Mouse (Mus musculus): ENCODE results near the gene Nfkbil1. TPM values are rescaled to one million over a fixed set of nuclear protein-coding genes. Genes with fewer than 3 reads are reported as not detected.
A peak's percentile ranks its signal among the peaks of the same experiment; 100 is the strongest.

Gene Nfkbil1
- polyA plus RNA-seq, 1 experiment from 2014 or later, result 10.8 TPM

GRCm38 (mm10) chr17:35178528-35178927, 57.1 kb downstream of the Nfkbil1 start:
- no peak overlapping the region for H3K9ac ChIP-seq
- H3K36me3 ChIP-seq, result no peaks in the 10 kb centered on the region
- H3K9me3 ChIP-seq, result no peaks in the 10 kb centered on the region
- H3K4me2 ChIP-seq, result no peak overlapping the region
- H3K27ac ChIP-seq (replicated peaks), result no peak overlapping the region
- no peaks in the 10 kb centered on the region for H3K27me3 ChIP-seq
- WGBS, result 19% methylated on average over 5 of the region's 5 CpGs
- no peaks in the 10 kb centered on the region for H3K4me1 ChIP-seq (replicated peaks)
- peak; percentile 27; the same call in 1 of the 2 replicates for ATAC-seq (ENCODE audit: low read depth)
- H3K4me3 ChIP-seq, result no peak overlapping the region

- no peak within 1 kb of the TSS for H3K27ac ChIP-seq (replicated peaks)
- no peaks in the 10 kb centered on the region for H3K4me1 ChIP-seq (replicated peaks)
- 62% methylated on average over 2 of the region's 2 CpGs for WGBS
- no peak for ATAC-seq (ENCODE audit: low read depth)
- H3K27me3 ChIP-seq, result no peaks in the 10 kb centered on the region
- H3K4me3 ChIP-seq, result no peak within 1 kb of the TSS
- H3K4me2 ChIP-seq, result no peak within 1 kb of the TSS
- no peaks in the 10 kb centered on the region for H3K9me3 ChIP-seq
- H3K36me3 ChIP-seq, result no peaks in the 10 kb centered on the region
- no peak within 1 kb of the TSS for H3K9ac ChIP-seq
Measured at GRCm38 (mm10) chr17:35175968-35176367, 59.6 kb downstream of the Nfkbil1 start, which contains the start of gene Aif1. Gene Aif1, minus strand, starts transcription at chr17:35176068.

- 80% methylated on average over 6 of the region's 6 CpGs for WGBS
- Histone ChIP-seq H3K9me3 (no peaks in the 10 kb centered on the region), H3K27ac (replicated peaks) (no peak overlapping the region), H3K4me3 (no peak overlapping the region), H3K4me2 (no peak overlapping the region), H3K27me3 (no peaks in the 10 kb centered on the region), H3K9ac (no peak overlapping the region), H3K36me3 (no peaks in the 10 kb centered on the region), H3K4me1 (replicated peaks) (no peaks in the 10 kb centered on the region)
- no peak for ATAC-seq (ENCODE audit: low read depth)
Measured at GRCm38 (mm10) chr17:35175382-35175781, 60.2 kb downstream of the Nfkbil1 start.

GRCm38 (mm10) chr17:35174201-35174977, 61.2 kb downstream of the Nfkbil1 start:
- 76% methylated on average over 8 of the region's 8 CpGs for WGBS
- Histone ChIP-seq H3K4me1 (replicated peaks) (no peaks in the 10 kb centered on the region), H3K27me3 (no peaks in the 10 kb centered on the region), H3K9ac (no peak overlapping the region), H3K4me3 (no peak overlapping the region), H3K27ac (replicated peaks) (no peak overlapping the region), H3K36me3 (no peaks in the 10 kb centered on the region), H3K9me3 (no peaks in the 10 kb centered on the region), H3K4me2 (no peak overlapping the region)
- no peak for ATAC-seq (ENCODE audit: low read depth)

- no peak overlapping the region for H3K27ac ChIP-seq (replicated peaks)
- ATAC-seq (ENCODE audit: low read depth), result no peak
- H3K9ac ChIP-seq, result no peak overlapping the region
- no peaks in the 10 kb centered on the region for H3K36me3 ChIP-seq
- H3K4me3 ChIP-seq, result no peak overlapping the region
- no peaks in the 10 kb centered on the region for H3K4me1 ChIP-seq (replicated peaks)
- WGBS, result 76% methylated on average over 3 of the region's 3 CpGs
- H3K4me2 ChIP-seq, result no peak overlapping the region
- H3K27me3 ChIP-seq, result no peaks in the 10 kb centered on the region
- no peaks in the 10 kb centered on the region for H3K9me3 ChIP-seq
Measured at GRCm38 (mm10) chr17:35173329-35173728, 62.3 kb downstream of the Nfkbil1 start.

- Histone ChIP-seq H3K27ac (replicated peaks) (no peak overlapping the region), H3K27me3 (no peaks in the 10 kb centered on the region), H3K4me1 (replicated peaks) (no peaks in the 10 kb centered on the region)
Measured at GRCm38 (mm10) chr17:35172445-35173234, 63.0 kb downstream of the Nfkbil1 start.

More at GRCm38 (mm10) chr17:35172445-35173234, 63.0 kb downstream of the Nfkbil1 start:
- H3K4me3 ChIP-seq, result no peak overlapping the region
- ATAC-seq (ENCODE audit: low read depth), result no peak
- WGBS, result 70% methylated on average over 11 of the region's 11 CpGs
- no peaks in the 10 kb centered on the region for H3K9me3 ChIP-seq
- H3K9ac ChIP-seq, result no peak overlapping the region
- no peaks in the 10 kb centered on the region for H3K36me3 ChIP-seq
- H3K4me2 ChIP-seq, result no peak overlapping the region

Small RNA genes within 50 kb of the gene (microRNA-seq; reads per million reads assigned to microRNA genes)
- gene Mir6973a (not detected), gene Mir6974 (not detected), gene Mir6975 (2.2 reads per million, percentile 8 among the genes with 10 or more reads in this experiment), gene Mir8094 (not detected)

Other genes with a start within 250 kb of the Nfkbil1 start
- gene Vars, start 234.8 kb downstream of the Nfkbil1 start, polyA plus RNA-seq (2015; fragmentation: Nextera tagmentation; extraction: Ambion mirVana), result 57.9 and 58.2 TPM in 2 replicates
- 0.17 and 0.18 TPM in 2 replicates for gene Vwa7, start 219.2 kb downstream of the Nfkbil1 start, polyA plus RNA-seq (2015; fragmentation: Nextera tagmentation; extraction: Ambion mirVana)
- 2.5 and 2.6 TPM in 2 replicates for gene Sapcd1, start 207.8 kb downstream of the Nfkbil1 start, polyA plus RNA-seq (2015; fragmentation: Nextera tagmentation; extraction: Ambion mirVana)
- 2.8 and 3.1 TPM in 2 replicates for gene Msh5, start 189.0 kb downstream of the Nfkbil1 start, polyA plus RNA-seq (2015; fragmentation: Nextera tagmentation; extraction: Ambion mirVana)
- 132 and 145 TPM in 2 replicates for gene Clic1, start 185.8 kb downstream of the Nfkbil1 start, polyA plus RNA-seq (2015; fragmentation: Nextera tagmentation; extraction: Ambion mirVana)
- gene Ddah2, start 176.8 kb downstream of the Nfkbil1 start, polyA plus RNA-seq (2015; fragmentation: Nextera tagmentation; extraction: Ambion mirVana), result 417 and 431 TPM in 2 replicates
- 0.54 TPM in 1 of 2 replicates, not detected in the other for gene Ly6g6c, start 170.4 kb downstream of the Nfkbil1 start, polyA plus RNA-seq (2015; fragmentation: Nextera tagmentation; extraction: Ambion mirVana)
- 0.28 and 0.38 TPM in 2 replicates for gene Mpig6b, start 169.6 kb downstream of the Nfkbil1 start, polyA plus RNA-seq (2015; fragmentation: Nextera tagmentation; extraction: Ambion mirVana)
- 0.46 and 0.55 TPM in 2 replicates for gene Ly6g6e, start 158.9 kb downstream of the Nfkbil1 start, polyA plus RNA-seq (2015; fragmentation: Nextera tagmentation; extraction: Ambion mirVana)
- 0.95 and 1.8 TPM in 2 replicates for gene Ly6g6d, start 157.7 kb downstream of the Nfkbil1 start, polyA plus RNA-seq (2015; fragmentation: Nextera tagmentation; extraction: Ambion mirVana)
- gene Ly6g6f, start 150.2 kb downstream of the Nfkbil1 start, polyA plus RNA-seq (2015; fragmentation: Nextera tagmentation; extraction: Ambion mirVana), result 0.44 and 0.68 TPM in 2 replicates
- 98.2 and 104 TPM in 2 replicates for gene Abhd16a, start 146.5 kb downstream of the Nfkbil1 start, polyA plus RNA-seq (2015; fragmentation: Nextera tagmentation; extraction: Ambion mirVana)
- gene Ly6g5c, start 127.5 kb downstream of the Nfkbil1 start, polyA plus RNA-seq (2015; fragmentation: Nextera tagmentation; extraction: Ambion mirVana), result not detected in 2 replicates
- gene Ly6g5b, start 120.4 kb downstream of the Nfkbil1 start, polyA plus RNA-seq (2015; fragmentation: Nextera tagmentation; extraction: Ambion mirVana), result 1.4 and 1.7 TPM in 2 replicates
- 20.9 and 25.5 TPM in 2 replicates for gene Gpank1, start 114.3 kb downstream of the Nfkbil1 start, polyA plus RNA-seq (2015; fragmentation: Nextera tagmentation; extraction: Ambion mirVana)
- 333 and 339 TPM in 2 replicates for gene Csnk2b, start 113.7 kb downstream of the Nfkbil1 start, polyA plus RNA-seq (2015; fragmentation: Nextera tagmentation; extraction: Ambion mirVana)
- gene D17H6S53E, start 109.4 kb downstream of the Nfkbil1 start, polyA plus RNA-seq (2015; fragmentation: Nextera tagmentation; extraction: Ambion mirVana), result 8.9 and 10.6 TPM in 2 replicates
- 0.61 and 0.77 TPM in 2 replicates for gene Apom, start 103.7 kb downstream of the Nfkbil1 start, polyA plus RNA-seq (2015; fragmentation: Nextera tagmentation; extraction: Ambion mirVana)
- gene Bag6, start 100.6 kb downstream of the Nfkbil1 start, polyA plus RNA-seq (2015; fragmentation: Nextera tagmentation; extraction: Ambion mirVana), result 67.1 and 75.0 TPM in 2 replicates
- 178 and 185 TPM in 2 replicates for gene Prrc2a, start 70.9 kb downstream of the Nfkbil1 start, polyA plus RNA-seq (2015; fragmentation: Nextera tagmentation; extraction: Ambion mirVana)
- gene Aif1, start 59.7 kb downstream of the Nfkbil1 start, polyA plus RNA-seq (2015; fragmentation: Nextera tagmentation; extraction: Ambion mirVana), result 11.4 and 12.7 TPM in 2 replicates
- 7.8 and 8.9 TPM in 2 replicates for gene Lst1, start 47.4 kb downstream of the Nfkbil1 start, polyA plus RNA-seq (2015; fragmentation: Nextera tagmentation; extraction: Ambion mirVana)
- 0.22 and 0.58 TPM in 2 replicates for gene Ltb, start 41.4 kb downstream of the Nfkbil1 start, polyA plus RNA-seq (2015; fragmentation: Nextera tagmentation; extraction: Ambion mirVana)
- 0.13 TPM in 1 of 2 replicates, not detected in the other for gene Tnf, start 33.8 kb downstream of the Nfkbil1 start, polyA plus RNA-seq (2015; fragmentation: Nextera tagmentation; extraction: Ambion mirVana)
- 0.42 TPM in 1 of 2 replicates, not detected in the other for gene Lta, start 30.4 kb downstream of the Nfkbil1 start, polyA plus RNA-seq (2015; fragmentation: Nextera tagmentation; extraction: Ambion mirVana)
- gene Gm16181, start 15.0 kb downstream of the Nfkbil1 start, polyA plus RNA-seq (2015; fragmentation: Nextera tagmentation; extraction: Ambion mirVana), result 0.56 TPM in 1 of 2 replicates, not detected in the other
- 58.9 and 66.1 TPM in 2 replicates for gene Atp6v1g2, start 2.1 kb downstream of the Nfkbil1 start, polyA plus RNA-seq (2015; fragmentation: Nextera tagmentation; extraction: Ambion mirVana)
- gene Ddx39b, start 6.0 kb upstream of the Nfkbil1 start, polyA plus RNA-seq (2015; fragmentation: Nextera tagmentation; extraction: Ambion mirVana), result 385 and 402 TPM in 2 replicates
- gene H2-D1, start 26.9 kb upstream of the Nfkbil1 start, polyA plus RNA-seq (2015; fragmentation: Nextera tagmentation; extraction: Ambion mirVana), result 70.5 and 79.1 TPM in 2 replicates
- 0.22 TPM in 1 of 2 replicates, not detected in the other for gene H2-Q1, start 84.6 kb upstream of the Nfkbil1 start, polyA plus RNA-seq (2015; fragmentation: Nextera tagmentation; extraction: Ambion mirVana)
- 0.50 and 0.60 TPM in 2 replicates for gene H2-Q2, start 106.5 kb upstream of the Nfkbil1 start, polyA plus RNA-seq (2015; fragmentation: Nextera tagmentation; extraction: Ambion mirVana)
- 1.0 and 1.4 TPM in 2 replicates for gene H2-Q4, start 143.8 kb upstream of the Nfkbil1 start, polyA plus RNA-seq (2015; fragmentation: Nextera tagmentation; extraction: Ambion mirVana)
- gene H2-Q6, start 189.1 kb upstream of the Nfkbil1 start, polyA plus RNA-seq (2015; fragmentation: Nextera tagmentation; extraction: Ambion mirVana), result 0.37 and 0.42 TPM in 2 replicates
- gene H2-Q7, start 203.4 kb upstream of the Nfkbil1 start, polyA plus RNA-seq (2015; fragmentation: Nextera tagmentation; extraction: Ambion mirVana), result 3.4 and 4.0 TPM in 2 replicates
- not detected in 2 replicates for gene H2-Q10, start 234.3 kb upstream of the Nfkbil1 start, polyA plus RNA-seq (2015; fragmentation: Nextera tagmentation; extraction: Ambion mirVana)

Data from neural tube, embryonic 13.5 days (tissue).